Mouse (Mus musculus): ENCODE results near the gene Rora. TPM values are rescaled to one million over a fixed set of nuclear protein-coding genes. Genes with fewer than 3 reads are reported as not detected.

The Rora gene
- polyA plus RNA-seq, 1 experiment from 2014 or later: 8.9 TPM

- no peak overlapping the region for H3K27ac ChIP-seq (replicated peaks)
- H3K4me1 ChIP-seq: peaks cover 16% of the 10 kb centered on the region
- no peak for ATAC-seq (ENCODE audit: low FRiP score, low read depth)
- H3K27me3 ChIP-seq: peaks cover 44% of the 10 kb centered on the region
- no peak overlapping the region for H3K4me3 ChIP-seq
- H3K4me2 ChIP-seq (replicated peaks): no peak overlapping the region
- H3K9me3 ChIP-seq: no peaks in the 10 kb centered on the region
- H3K9ac ChIP-seq (replicated peaks): no peak overlapping the region
- 88% methylated on average over 14 of the region's 14 CpGs for WGBS
- no peaks in the 10 kb centered on the region for H3K36me3 ChIP-seq
Measured at GRCm38 (mm10) chr9:69294856-69295255, 641.3 kb downstream of the Rora start.

DNA sequence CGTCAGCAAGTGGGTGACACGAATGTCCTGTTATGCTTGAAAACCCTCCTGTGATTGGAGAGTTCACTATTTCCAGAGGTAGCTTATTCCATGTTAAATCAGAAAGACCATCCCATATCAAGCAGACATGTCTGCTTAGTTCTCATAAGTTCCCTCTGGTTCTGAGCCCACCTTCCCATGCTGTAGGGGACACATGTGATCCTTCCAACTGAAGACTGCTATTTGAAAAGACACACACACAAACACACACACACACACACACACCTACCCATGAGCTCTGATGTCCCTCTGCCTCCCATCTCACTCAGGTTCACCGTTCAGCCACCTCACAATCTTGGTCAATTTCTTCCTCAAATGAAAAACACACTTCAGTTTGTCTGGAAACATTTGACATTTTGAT is 642.2 kb downstream of the Rora start:
- no peak for ATAC-seq (ENCODE audit: low FRiP score, low read depth)
- H3K9me3 ChIP-seq: no peaks in the 10 kb centered on the region
- H3K27me3 ChIP-seq: peaks cover 38% of the 10 kb centered on the region
- H3K36me3 ChIP-seq: no peaks in the 10 kb centered on the region
- peaks cover 6% of the 10 kb centered on the region for H3K4me1 ChIP-seq
- no peak overlapping the region for H3K4me3 ChIP-seq
- 86% methylated on average over 3 of the region's 3 CpGs for WGBS
- H3K9ac ChIP-seq (replicated peaks): no peak overlapping the region
- H3K27ac ChIP-seq (replicated peaks): no peak overlapping the region
- H3K4me2 ChIP-seq (replicated peaks): no peak overlapping the region

- Histone ChIP-seq H3K4me2 (replicated peaks) (no peak overlapping the region), H3K9ac (replicated peaks) (no peak overlapping the region), H3K36me3 (no peaks in the 10 kb centered on the region), H3K9me3 (no peaks in the 10 kb centered on the region), H3K27ac (replicated peaks) (no peak overlapping the region), H3K4me3 (no peak overlapping the region), H3K27me3 (peaks cover 34% of the 10 kb centered on the region), H3K4me1 (peaks cover 5% of the 10 kb centered on the region)
- ATAC-seq (ENCODE audit: low FRiP score, low read depth): no peak
- WGBS: 23% methylated on average over 2 of the region's 2 CpGs
Measured at GRCm38 (mm10) chr9:69296418-69296817, 642.8 kb downstream of the Rora start.

DNA sequence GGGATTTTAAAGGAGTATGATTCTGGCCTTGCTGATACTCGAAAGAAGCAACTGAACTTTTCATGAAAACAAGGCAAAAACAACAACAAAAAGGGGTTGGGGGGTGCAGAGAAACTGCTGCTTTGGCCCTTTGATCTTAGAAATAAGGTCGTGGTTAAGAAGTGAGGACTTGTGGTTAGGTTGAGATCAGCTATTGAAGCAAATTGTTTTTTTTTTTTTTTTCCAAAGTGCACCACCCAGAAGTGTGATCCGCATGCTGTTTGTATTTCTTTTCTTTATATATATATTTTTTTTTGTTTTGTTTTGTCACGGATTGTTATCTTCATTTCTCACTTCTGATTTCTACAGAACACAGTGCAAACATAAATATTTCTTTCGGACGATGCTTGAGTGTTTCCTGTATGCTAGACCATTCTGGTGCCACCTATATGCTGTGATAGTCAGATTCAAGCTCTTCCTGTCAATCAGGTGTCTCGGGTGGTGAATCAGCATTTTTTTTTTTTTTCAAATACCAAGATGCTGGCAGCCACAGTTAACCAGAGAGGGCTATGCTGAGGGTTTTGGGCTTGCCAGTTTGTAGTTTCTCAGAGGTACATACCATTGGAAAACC is 644.3 kb downstream of the Rora start:
- Histone ChIP-seq H3K9ac (replicated peaks) (no peak overlapping the region), H3K9me3 (no peaks in the 10 kb centered on the region), H3K4me3 (no peak overlapping the region), H3K27me3 (peaks cover 30% of the 10 kb centered on the region), H3K4me1 (peaks cover 19% of the 10 kb centered on the region), H3K4me2 (replicated peaks) (no peak overlapping the region), H3K36me3 (no peaks in the 10 kb centered on the region), H3K27ac (replicated peaks) (no peak overlapping the region)
- 87% methylated on average over 7 of the region's 7 CpGs for WGBS
- no peak for ATAC-seq (ENCODE audit: low FRiP score, low read depth)

DNA sequence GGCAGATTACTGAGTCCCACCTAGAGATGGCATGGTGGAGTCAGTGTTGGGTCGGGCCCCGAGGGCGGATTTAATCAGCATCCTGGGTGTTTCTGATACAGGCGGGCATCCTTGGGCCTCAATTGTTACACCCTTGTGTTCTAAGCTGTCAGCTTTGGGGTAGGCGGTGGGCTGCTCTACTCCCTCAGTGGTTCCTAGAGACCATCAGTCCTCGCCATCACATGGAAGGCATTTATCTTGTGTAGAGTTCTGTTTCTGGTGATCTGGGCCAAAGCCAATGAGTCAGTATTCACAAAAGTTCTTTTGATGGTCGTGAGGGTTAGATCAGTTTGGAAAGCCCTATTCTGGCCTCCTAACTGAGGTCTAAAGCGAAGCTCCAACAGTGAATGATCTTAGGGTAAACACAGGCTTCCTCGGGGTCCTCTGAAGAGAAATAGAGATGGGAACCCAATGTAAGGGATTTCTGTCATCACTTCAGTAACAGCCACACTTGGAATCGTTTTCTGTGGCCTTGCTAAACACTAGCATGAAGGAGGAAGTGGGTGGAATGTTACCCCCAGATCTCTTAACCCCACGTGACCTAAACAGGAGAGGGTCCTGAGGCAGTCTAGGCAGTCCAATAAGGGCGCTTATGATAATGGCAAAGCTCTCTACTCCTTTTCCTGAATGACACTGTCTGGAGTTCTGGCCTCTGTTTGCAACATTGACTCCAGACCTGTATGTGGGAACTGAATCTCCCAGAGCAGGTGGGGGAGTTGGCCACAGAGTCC is 645.2 kb downstream of the Rora start:
- Histone ChIP-seq H3K36me3 (no peaks in the 10 kb centered on the region), H3K27ac (replicated peaks) (no peak overlapping the region), H3K4me2 (replicated peaks) (no peak overlapping the region), H3K27me3 (peaks cover 21% of the 10 kb centered on the region), H3K4me1 (peaks cover 27% of the 10 kb centered on the region), H3K9ac (replicated peaks) (no peak overlapping the region), H3K4me3 (no peak overlapping the region), H3K9me3 (no peaks in the 10 kb centered on the region)
- 78% methylated on average over 12 of the region's 12 CpGs for WGBS
- ATAC-seq (ENCODE audit: low FRiP score, low read depth): no peak

GRCm38 (mm10) chr9:69299484-69299883 is 645.9 kb downstream of the Rora start:
- Histone ChIP-seq H3K27me3 (peaks cover 16% of the 10 kb centered on the region), H3K27ac (replicated peaks) (no peak overlapping the region), H3K9ac (replicated peaks) (no peak overlapping the region), H3K9me3 (no peaks in the 10 kb centered on the region), H3K36me3 (no peaks in the 10 kb centered on the region), H3K4me3 (no peak overlapping the region), H3K4me1 (peaks cover 27% of the 10 kb centered on the region), H3K4me2 (replicated peaks) (no peak overlapping the region)
- ATAC-seq (ENCODE audit: low FRiP score, low read depth): no peak
- 72% methylated on average over 2 of the region's 2 CpGs for WGBS

GRCm38 (mm10) chr9:69300296-69300695 is 646.7 kb downstream of the Rora start:
- Histone ChIP-seq H3K4me3 (no peak overlapping the region), H3K9ac (replicated peaks) (no peak overlapping the region), H3K4me1 (peaks cover 27% of the 10 kb centered on the region), H3K4me2 (replicated peaks) (no peak overlapping the region), H3K9me3 (no peaks in the 10 kb centered on the region), H3K27me3 (peaks cover 12% of the 10 kb centered on the region), H3K27ac (replicated peaks) (no peak overlapping the region), H3K36me3 (no peaks in the 10 kb centered on the region)
- WGBS: 88% methylated on average over 8 of the region's 8 CpGs
- ATAC-seq (ENCODE audit: low FRiP score, low read depth): no peak

GRCm38 (mm10) chr9:69301445-69301844 is 647.9 kb downstream of the Rora start:
- H3K27ac ChIP-seq (replicated peaks): no peak overlapping the region
- H3K4me3 ChIP-seq: no peak overlapping the region
- no peak overlapping the region for H3K4me2 ChIP-seq (replicated peaks)
- no peak overlapping the region for H3K9ac ChIP-seq (replicated peaks)
- peaks cover 12% of the 10 kb centered on the region for H3K27me3 ChIP-seq
- H3K9me3 ChIP-seq: no peaks in the 10 kb centered on the region
- ATAC-seq (ENCODE audit: low FRiP score, low read depth): no peak
- no peaks in the 10 kb centered on the region for H3K36me3 ChIP-seq
- peaks cover 27% of the 10 kb centered on the region for H3K4me1 ChIP-seq
- 19% methylated on average over 9 of the region's 9 CpGs for WGBS

- no peak for ATAC-seq (ENCODE audit: low FRiP score, low read depth)
Measured at GRCm38 (mm10) chr9:69301955-69302354, 648.4 kb downstream of the Rora start.

DNA sequence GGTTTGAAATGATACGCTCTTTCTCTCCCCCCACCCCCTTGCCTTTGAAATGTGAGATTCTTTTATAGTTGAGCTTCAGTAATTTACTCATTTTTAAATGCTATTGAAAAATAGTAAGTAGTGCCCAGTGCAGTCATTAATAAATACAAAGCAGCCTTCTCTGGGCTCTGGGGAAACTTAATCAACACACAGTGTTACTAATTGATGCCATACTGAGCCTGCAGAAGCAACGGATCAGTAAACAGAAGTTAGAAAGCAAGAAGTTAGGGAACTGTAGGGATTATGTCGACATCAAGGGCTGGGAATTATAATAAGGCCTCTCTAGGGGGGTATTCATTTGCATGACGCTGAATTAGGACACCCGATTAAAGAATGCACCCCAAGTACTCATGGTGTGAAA is 649.3 kb downstream of the Rora start:
- Histone ChIP-seq H3K4me1 (peaks cover 27% of the 10 kb centered on the region), H3K36me3 (no peaks in the 10 kb centered on the region), H3K4me3 (no peak overlapping the region), H3K4me2 (replicated peaks) (peak overlapping the region; percentile 24; the same call in 1 of the 2 replicates), H3K9ac (replicated peaks) (no peak overlapping the region), H3K9me3 (no peaks in the 10 kb centered on the region), H3K27me3 (peaks cover 12% of the 10 kb centered on the region), H3K27ac (replicated peaks) (no peak overlapping the region)
- WGBS: 6% methylated on average over 5 of the region's 5 CpGs
- ATAC-seq (ENCODE audit: low FRiP score, low read depth): no peak

More at GRCm38 (mm10) chr9:69301955-69302354, 648.4 kb downstream of the Rora start:
- no peak overlapping the region for H3K4me2 ChIP-seq (replicated peaks)
- no peaks in the 10 kb centered on the region for H3K9me3 ChIP-seq
- peaks cover 12% of the 10 kb centered on the region for H3K27me3 ChIP-seq
- H3K4me1 ChIP-seq: peaks cover 27% of the 10 kb centered on the region
- 5% methylated on average over 4 of the region's 4 CpGs for WGBS
- H3K9ac ChIP-seq (replicated peaks): no peak overlapping the region
- H3K36me3 ChIP-seq: no peaks in the 10 kb centered on the region
- H3K4me3 ChIP-seq: no peak overlapping the region
- H3K27ac ChIP-seq (replicated peaks): no peak overlapping the region

DNA sequence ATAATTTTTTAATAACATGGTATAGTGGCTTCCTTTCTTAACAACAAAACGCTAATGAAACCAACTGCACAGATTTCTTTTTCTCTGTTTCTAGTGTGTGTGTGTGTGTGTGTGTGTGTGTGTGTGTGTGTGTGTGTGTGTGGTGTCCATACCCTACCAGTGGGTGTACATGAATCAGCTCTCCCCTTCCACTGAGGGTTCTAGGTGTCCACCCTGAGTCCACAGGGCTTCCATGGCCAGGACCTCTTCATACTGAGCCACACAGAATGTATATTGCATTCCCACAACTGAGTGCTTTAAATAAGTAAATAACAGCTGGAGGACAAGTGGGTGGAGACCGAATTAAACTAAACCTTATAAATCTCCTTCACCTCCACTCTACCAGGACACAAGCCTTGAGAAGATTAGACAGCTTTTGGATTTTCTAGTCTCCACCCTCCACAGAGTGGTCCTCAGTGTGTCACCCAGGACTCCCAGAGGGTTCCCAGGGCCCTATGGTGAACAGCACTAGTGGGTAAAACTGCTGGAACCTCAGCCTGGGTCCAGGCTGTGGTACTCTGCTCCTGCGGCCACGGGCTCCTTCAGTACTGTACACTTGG is 649.9 kb downstream of the Rora start:
- no peak overlapping the region for H3K9ac ChIP-seq (replicated peaks)
- H3K27me3 ChIP-seq: peaks cover 12% of the 10 kb centered on the region
- WGBS: 63% methylated on average over 4 of the region's 4 CpGs
- ATAC-seq (ENCODE audit: low FRiP score, low read depth): no peak
- H3K4me2 ChIP-seq (replicated peaks): no peak overlapping the region
- H3K4me1 ChIP-seq: peaks cover 27% of the 10 kb centered on the region
- H3K9me3 ChIP-seq: no peaks in the 10 kb centered on the region
- H3K27ac ChIP-seq (replicated peaks): 0 out of 2 replicates have a peak overlapping the region, but pooled peaks have one; percentile 20
- no peak overlapping the region for H3K4me3 ChIP-seq
- H3K36me3 ChIP-seq: no peaks in the 10 kb centered on the region

DNA sequence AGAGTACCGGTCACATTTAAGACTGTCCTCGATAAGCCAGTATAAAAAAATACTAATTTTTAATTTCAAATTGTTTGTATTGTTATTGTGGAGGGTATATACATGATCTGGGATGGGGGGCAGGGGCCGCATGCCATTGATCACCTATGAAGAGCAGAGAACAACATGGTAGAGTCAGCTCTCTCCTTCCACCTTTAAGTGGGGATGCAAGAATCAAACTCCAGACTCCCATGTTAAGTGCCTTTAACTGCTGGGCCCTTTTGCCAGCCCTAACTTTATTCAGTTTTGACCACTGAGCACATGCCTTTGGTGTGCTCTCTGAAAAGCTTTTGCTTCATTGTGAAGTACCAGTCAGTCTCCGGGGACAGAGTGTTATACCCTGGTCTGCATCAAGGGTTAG is 650.4 kb downstream of the Rora start:
- H3K27me3 ChIP-seq: peaks cover 12% of the 10 kb centered on the region
- H3K9ac ChIP-seq (replicated peaks): no peak overlapping the region
- no peaks in the 10 kb centered on the region for H3K9me3 ChIP-seq
- H3K36me3 ChIP-seq: no peaks in the 10 kb centered on the region
- no peak for ATAC-seq (ENCODE audit: low FRiP score, low read depth)
- H3K4me2 ChIP-seq (replicated peaks): no peak overlapping the region
- no peak overlapping the region for H3K27ac ChIP-seq (replicated peaks)
- WGBS: 91% methylated on average over 4 of the region's 4 CpGs
- H3K4me3 ChIP-seq: no peak overlapping the region
- peaks cover 27% of the 10 kb centered on the region for H3K4me1 ChIP-seq

All from midbrain, embryonic 12.5 days (tissue).